Mouse (Mus musculus): Measurements from ENCODE around the gene Pttg1ip. TPM values are rescaled to one million over a fixed set of nuclear protein-coding genes. Genes with fewer than 3 reads are reported as not detected.

Pttg1ip gene
- polyA plus RNA-seq, 1 experiment from 2014 or later, result 68.6 TPM

- no peak overlapping the region for H3K9ac ChIP-seq
- no peaks in the 10 kb centered on the region for H3K9me3 ChIP-seq
- H3K36me3 ChIP-seq (replicated peaks), result peaks cover 39% of the 10 kb centered on the region
- ATAC-seq (replicated peaks), result no peak
- no peaks in the 10 kb centered on the region for H3K4me1 ChIP-seq
- WGBS, result 97% methylated on average over 8 of the region's 8 CpGs
- H3K27ac ChIP-seq, result no peak overlapping the region
- no peaks in the 10 kb centered on the region for H3K27me3 ChIP-seq (replicated peaks)
- no peak overlapping the region for H3K4me2 ChIP-seq
- no peak overlapping the region for H3K4me3 ChIP-seq
Measured at GRCm38 (mm10) chr10:77615647-77616046, 34.1 kb downstream of the Pttg1ip start.

- Histone ChIP-seq H3K4me3 (no peak overlapping the region), H3K9me3 (no peaks in the 10 kb centered on the region), H3K4me2 (no peak overlapping the region), H3K9ac (no peak overlapping the region), H3K27me3 (replicated peaks) (no peaks in the 10 kb centered on the region), H3K36me3 (replicated peaks) (peaks cover 36% of the 10 kb centered on the region), H3K4me1 (no peaks in the 10 kb centered on the region), H3K27ac (no peak overlapping the region)
- 92% methylated on average over 9 of the region's 9 CpGs for WGBS
- no peak for ATAC-seq (replicated peaks)
Measured at GRCm38 (mm10) chr10:77616166-77616565, 34.6 kb downstream of the Pttg1ip start.

GRCm38 (mm10) chr10:77616926-77617325 is 35.4 kb downstream of the Pttg1ip start:
- peaks cover 36% of the 10 kb centered on the region for H3K36me3 ChIP-seq (replicated peaks)
- H3K9me3 ChIP-seq, result no peaks in the 10 kb centered on the region
- ATAC-seq (replicated peaks), result no peak
- H3K27me3 ChIP-seq (replicated peaks), result no peaks in the 10 kb centered on the region
- no peak overlapping the region for H3K4me3 ChIP-seq
- peaks cover 5% of the 10 kb centered on the region for H3K4me1 ChIP-seq
- 97% methylated on average over 7 of the region's 7 CpGs for WGBS
- no peak overlapping the region for H3K9ac ChIP-seq
- H3K27ac ChIP-seq, result no peak overlapping the region
- no peak overlapping the region for H3K4me2 ChIP-seq

DNA sequence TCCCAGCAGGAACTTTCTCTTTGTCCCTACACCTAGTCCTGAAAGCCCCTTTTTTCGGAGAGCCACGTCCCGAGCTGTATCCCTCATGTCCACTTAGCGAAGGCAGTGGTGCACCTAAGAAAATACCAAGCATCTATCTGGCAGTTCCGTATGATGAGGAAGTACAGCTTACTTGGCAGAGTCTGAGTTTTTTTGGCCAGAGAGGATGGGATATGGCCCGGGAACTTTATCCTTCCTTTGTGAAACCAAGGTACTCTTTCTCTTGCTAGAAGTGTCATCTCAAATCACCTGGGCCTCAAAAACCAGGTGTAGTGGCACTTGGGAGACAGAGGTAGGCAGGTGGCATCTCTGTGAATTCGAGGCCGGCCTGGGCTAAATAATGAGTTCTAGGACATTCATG is 40.0 kb downstream of the Pttg1ip start:
- Histone ChIP-seq H3K4me3 (peak overlapping the region; percentile 82), H3K4me2 (peak overlapping the region; percentile 62), H3K27me3 (replicated peaks) (no peaks in the 10 kb centered on the region), H3K4me1 (peaks cover 28% of the 10 kb centered on the region), H3K36me3 (replicated peaks) (peaks cover 17% of the 10 kb centered on the region), H3K9ac (peak overlapping the region; percentile 89), H3K27ac (peak overlapping the region; percentile 88), H3K9me3 (no peaks in the 10 kb centered on the region)
- ATAC-seq (replicated peaks), result no peak
- 79% methylated on average over 8 of the region's 8 CpGs for WGBS

GRCm38 (mm10) chr10:77622055-77622988 is 40.8 kb downstream of the Pttg1ip start, which contains the start of gene Ube2g2:
Ube2g2 (plus strand) TSS chr10:77622275.
- Histone ChIP-seq H3K4me3 (peak within 1 kb of the TSS; percentile 82), H3K27me3 (replicated peaks) (no peaks in the 10 kb centered on the region), H3K9ac (peak within 1 kb of the TSS; percentile 89), H3K4me2 (peak within 1 kb of the TSS; percentile 62), H3K36me3 (replicated peaks) (peaks cover 10% of the 10 kb centered on the region), H3K9me3 (no peaks in the 10 kb centered on the region), H3K27ac (peak within 1 kb of the TSS; percentile 88), H3K4me1 (peaks cover 28% of the 10 kb centered on the region)
- WGBS, result under 1% methylated on average over 96 of the region's 96 CpGs
- ATAC-seq (replicated peaks), result peak; percentile 95

DNA sequence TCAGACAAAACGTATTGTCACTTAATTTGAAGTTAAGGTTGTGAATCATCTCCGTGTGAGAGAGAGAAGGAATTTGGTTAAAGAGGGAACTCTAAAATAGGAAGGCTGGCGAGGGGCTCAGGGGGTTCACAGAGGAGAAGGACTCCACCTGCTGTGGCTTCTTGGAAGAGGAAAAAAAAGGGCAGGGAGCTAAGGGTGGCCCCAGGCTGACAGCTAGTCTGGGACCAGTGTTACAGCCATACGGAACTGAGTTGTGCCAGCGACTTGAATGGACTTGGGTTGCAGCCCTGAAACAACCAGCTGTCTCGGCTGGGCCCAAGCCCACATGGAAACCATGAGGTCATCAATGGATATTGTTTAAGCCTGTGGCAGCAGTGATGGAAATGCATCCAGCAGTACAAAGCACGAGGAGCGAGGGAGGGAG is 41.6 kb downstream of the Pttg1ip start:
- H3K4me3 ChIP-seq, result peak overlapping the region; percentile 82
- H3K27ac ChIP-seq, result no peak overlapping the region
- no peak for ATAC-seq (replicated peaks)
- no peaks in the 10 kb centered on the region for H3K27me3 ChIP-seq (replicated peaks)
- H3K9ac ChIP-seq, result peak overlapping the region; percentile 89
- H3K36me3 ChIP-seq (replicated peaks), result peaks cover 2% of the 10 kb centered on the region; the same call in 1 of the 2 replicates
- peaks cover 28% of the 10 kb centered on the region for H3K4me1 ChIP-seq
- no peaks in the 10 kb centered on the region for H3K9me3 ChIP-seq
- H3K4me2 ChIP-seq, result peak overlapping the region; percentile 62
- WGBS, result 7% methylated on average over 8 of the region's 8 CpGs

- WGBS, result 92% methylated on average over 10 of the region's 10 CpGs
- peaks cover 28% of the 10 kb centered on the region for H3K4me1 ChIP-seq
- no peak for ATAC-seq (replicated peaks)
- H3K27me3 ChIP-seq (replicated peaks), result no peaks in the 10 kb centered on the region
- no peaks in the 10 kb centered on the region; the same call in 1 of the 2 replicates for H3K36me3 ChIP-seq (replicated peaks)
- peak overlapping the region; percentile 89 for H3K9ac ChIP-seq
- H3K4me2 ChIP-seq, result peak overlapping the region; percentile 62
- no peaks in the 10 kb centered on the region for H3K9me3 ChIP-seq
- no peak overlapping the region for H3K27ac ChIP-seq
- H3K4me3 ChIP-seq, result peak overlapping the region; percentile 82
Measured at GRCm38 (mm10) chr10:77623639-77624400, 42.3 kb downstream of the Pttg1ip start.

- no peak overlapping the region for H3K4me3 ChIP-seq
- H3K27me3 ChIP-seq (replicated peaks), result no peaks in the 10 kb centered on the region
- H3K4me1 ChIP-seq, result peaks cover 28% of the 10 kb centered on the region
- H3K9ac ChIP-seq, result 0 out of 2 replicates have a peak overlapping the region, but pooled peaks have one; percentile 9
- H3K36me3 ChIP-seq (replicated peaks), result no peaks in the 10 kb centered on the region
- H3K4me2 ChIP-seq, result 0 out of 2 replicates have a peak overlapping the region, but pooled peaks have one; percentile 62
- WGBS, result 78% methylated on average over 7 of the region's 7 CpGs
- ATAC-seq (replicated peaks), result no peak
- H3K27ac ChIP-seq, result no peak overlapping the region
- no peaks in the 10 kb centered on the region for H3K9me3 ChIP-seq
Measured at GRCm38 (mm10) chr10:77624570-77624995, 43.1 kb downstream of the Pttg1ip start.

DNA sequence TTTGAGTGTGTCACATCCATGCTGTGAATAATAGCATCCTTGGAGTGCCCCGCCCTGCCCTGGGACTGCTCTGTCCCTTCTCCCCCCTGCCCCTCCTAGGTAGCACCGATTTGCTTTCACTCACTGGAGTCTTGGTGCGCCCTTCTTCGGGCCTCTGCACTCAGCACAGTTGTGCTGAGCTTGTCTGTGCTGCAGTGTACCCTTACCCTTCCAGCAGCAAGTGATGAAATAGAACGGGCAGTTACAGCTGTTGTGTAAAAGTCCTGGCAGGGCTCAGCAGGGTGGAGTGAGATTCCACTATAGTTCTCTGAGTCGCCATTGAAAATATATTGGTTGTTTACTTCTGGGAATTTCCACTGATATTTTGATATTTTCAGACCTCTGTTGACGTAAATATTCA is 44.5 kb downstream of the Pttg1ip start:
- no peaks in the 10 kb centered on the region for H3K27me3 ChIP-seq (replicated peaks)
- H3K36me3 ChIP-seq (replicated peaks), result no peaks in the 10 kb centered on the region
- H3K27ac ChIP-seq, result no peak overlapping the region
- H3K4me1 ChIP-seq, result peaks cover 28% of the 10 kb centered on the region
- H3K4me2 ChIP-seq, result no peak overlapping the region
- no peak overlapping the region for H3K4me3 ChIP-seq
- no peaks in the 10 kb centered on the region for H3K9me3 ChIP-seq
- no peak overlapping the region for H3K9ac ChIP-seq
- WGBS, result 86% methylated on average over 7 of the region's 7 CpGs
- no peak for ATAC-seq (replicated peaks)

DNA sequence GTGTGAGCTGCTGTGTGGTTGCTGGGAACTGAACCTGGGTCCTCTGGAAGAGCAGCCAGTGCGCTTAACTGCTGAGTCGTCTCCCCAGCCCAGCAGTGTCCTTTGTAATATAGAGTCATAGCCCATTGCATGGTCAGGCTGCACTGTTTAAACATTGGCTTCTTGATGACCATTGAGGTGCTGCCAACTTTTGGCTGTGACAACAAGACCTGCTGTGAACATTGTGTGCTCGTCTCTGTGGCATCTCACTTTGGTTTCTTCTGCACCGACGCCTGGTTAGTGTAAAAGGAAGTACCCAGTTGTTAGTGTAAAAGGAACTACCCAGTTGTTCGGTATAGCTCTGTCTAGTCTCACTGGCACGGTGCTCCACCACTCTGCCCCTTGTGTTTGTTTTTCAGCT is 45.1 kb downstream of the Pttg1ip start:
- Histone ChIP-seq H3K36me3 (replicated peaks) (peaks cover 4% of the 10 kb centered on the region), H3K4me1 (peaks cover 25% of the 10 kb centered on the region), H3K9ac (no peak overlapping the region), H3K27me3 (replicated peaks) (no peaks in the 10 kb centered on the region), H3K4me2 (no peak overlapping the region), H3K27ac (no peak overlapping the region), H3K9me3 (no peaks in the 10 kb centered on the region), H3K4me3 (no peak overlapping the region)
- 79% methylated on average over 7 of the region's 7 CpGs for WGBS
- ATAC-seq (replicated peaks), result no peak

DNA sequence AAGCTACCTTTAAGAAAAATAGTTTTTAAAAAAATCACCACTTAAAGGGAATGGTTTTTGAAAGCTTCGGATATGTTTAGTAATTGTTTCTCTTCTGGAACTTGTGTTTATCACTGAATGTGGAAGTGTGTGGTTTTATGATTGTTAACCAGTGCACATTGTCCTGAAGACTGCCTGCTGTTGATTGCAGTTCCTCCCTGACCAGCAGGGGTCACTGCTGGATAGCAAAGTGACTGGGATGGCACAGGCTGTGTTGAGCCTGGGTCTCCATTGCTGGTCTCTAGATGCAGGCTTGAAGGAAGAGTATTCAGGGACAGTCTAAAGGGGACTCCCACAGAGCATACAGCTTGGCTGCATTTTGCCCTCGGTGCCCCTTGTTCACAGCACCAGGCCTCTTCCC is 46.0 kb downstream of the Pttg1ip start:
- H3K4me2 ChIP-seq, result no peak overlapping the region
- 30% methylated on average over 2 of the region's 2 CpGs for WGBS
- H3K27ac ChIP-seq, result no peak overlapping the region
- H3K4me3 ChIP-seq, result no peak overlapping the region
- ATAC-seq (replicated peaks), result peak; percentile 78
- H3K36me3 ChIP-seq (replicated peaks), result peaks cover 4% of the 10 kb centered on the region
- no peaks in the 10 kb centered on the region for H3K9me3 ChIP-seq
- no peak overlapping the region for H3K9ac ChIP-seq
- peaks cover 23% of the 10 kb centered on the region for H3K4me1 ChIP-seq
- H3K27me3 ChIP-seq (replicated peaks), result no peaks in the 10 kb centered on the region

GRCm38 (mm10) chr10:77629163-77629562 is 47.6 kb downstream of the Pttg1ip start:
- ATAC-seq (replicated peaks), result no peak
- Histone ChIP-seq H3K4me2 (no peak overlapping the region), H3K27me3 (replicated peaks) (no peaks in the 10 kb centered on the region), H3K9me3 (no peaks in the 10 kb centered on the region), H3K9ac (no peak overlapping the region), H3K36me3 (replicated peaks) (peaks cover 8% of the 10 kb centered on the region), H3K27ac (no peak overlapping the region), H3K4me3 (no peak overlapping the region), H3K4me1 (peaks cover 9% of the 10 kb centered on the region)
- 85% methylated on average over 3 of the region's 3 CpGs for WGBS
